Mouse (Mus musculus) left cerebral cortex, adult 2 months (tissue): Measurements from ENCODE around the gene Sstr2. TPM values are rescaled to one million over a fixed set of nuclear protein-coding genes. Genes with fewer than 3 reads are reported as not detected.
"Not testable (repeated sequence)": the region's sequence is repeated elsewhere in the genome, so short reads cannot be mapped to it uniquely, and the experiment has no call there.

Experiments used
- DNase-seq, 2 experiments: peaks; one replicate each; pipeline ENCODE4 v3.0.0; 2021 to 2022; ENCODE audit warnings: low spot score in 2 of 2, mixed read lengths in 1 of 2; ENCODE audit errors: extremely low spot score in 1 of 2
- H3K27ac ChIP-seq: fragments of 200-600 bp; 2 replicates; pipeline ENCODE4 v1.8.1; 2022
- H3K4me3 ChIP-seq: fragments of 200-600 bp; 2 replicates; pipeline ENCODE4 v1.8.1; 2022
- CTCF ChIP-seq: fragments of 200-600 bp; IDR thresholded peaks from 2 replicates; pipeline ENCODE4 v1.8.1; 2022; ENCODE audit warnings: antibody characterized with exemption, mild to moderate bottlenecking, moderate library complexity
- intact Hi-C: fragments of 180-260 bp; cut with DNase I; formaldehyde crosslinking; loops from one replicate; pipeline ENCODE4 v1.15.1; 2025
- total RNA-seq, 2 experiments: library from RNA; stranded (reverse); gene quantifications; 2 replicates each; pipeline ENCODE4 v1.2.3; 2021

Gene Sstr2
- total RNA-seq, 2 experiments from 2014 or later = 30.4 to 33.8 TPM

- Histone ChIP-seq H3K4me3 (peak within 1 kb of the TSS; percentile 99), H3K27ac (peak within 1 kb of the TSS; percentile 99)
- no peak; the same call in 1 of the 2 replicates for TF ChIP-seq CTCF
- intact Hi-C loops = loop anchor here (1.0 to 2.0 kb wide), 2 partner anchors 35 to 161 kb away; partner anchors contain the start of genes D11Wsu47e and Fam104a
- peak; percentile 63 to 69 for DNase-seq
These were observed 30.4 kb downstream of the Sstr2 start, which contains the start of gene Slc39a11 for GRCm38 (mm10) chr11:113649353-113650210. Slc39a11 (minus strand) TSS chr11:113650079.

GRCm38 (mm10) chr11:113651206-113651906 is 32.2 kb downstream of the Sstr2 start:
- TF ChIP-seq CTCF = no peak
- 0 out of 2 replicates have a peak overlapping the region, but pooled peaks have one; percentile 8 for H3K27ac ChIP-seq
- intact Hi-C loops = no loop called here
- DNase-seq = no peak
- H3K4me3 ChIP-seq = 0 out of 2 replicates have a peak overlapping the region, but pooled peaks have one; percentile 6

- no peak overlapping the region for H3K27ac ChIP-seq
- DNase-seq = peak in 1 of 2 experiments; percentile 55
- peak; percentile 57 for TF ChIP-seq CTCF
- H3K4me3 ChIP-seq = no peak overlapping the region
- intact Hi-C loops = no loop called here
These were observed 32.7 kb downstream of the Sstr2 start for GRCm38 (mm10) chr11:113651907-113652273.

GRCm38 (mm10) chr11:113652516-113652915 is 33.4 kb downstream of the Sstr2 start:
- H3K4me3 ChIP-seq = no peak overlapping the region
- H3K27ac ChIP-seq = no peak overlapping the region
- TF ChIP-seq CTCF = no peak
- no peak for DNase-seq
- intact Hi-C loops = no loop called here

- no peak for DNase-seq
- intact Hi-C loops = no loop called here
- Histone ChIP-seq H3K27ac (no peak overlapping the region), H3K4me3 (no peak overlapping the region)
- no peak for TF ChIP-seq CTCF
These were observed 35.0 kb downstream of the Sstr2 start for GRCm38 (mm10) chr11:113654105-113654504.

- no peak for DNase-seq
- intact Hi-C loops = no loop called here
- Histone ChIP-seq H3K27ac (peak overlapping the region; percentile 37; the same call in 1 of the 2 replicates), H3K4me3 (no peak overlapping the region)
- TF ChIP-seq CTCF = no peak
These were observed 35.6 kb downstream of the Sstr2 start for GRCm38 (mm10) chr11:113654561-113655270.

GRCm38 (mm10) chr11:113656511-113656932 is 37.4 kb downstream of the Sstr2 start:
- no peak overlapping the region for H3K4me3 ChIP-seq
- no peak for DNase-seq
- intact Hi-C loops = no loop called here
- H3K27ac ChIP-seq = 0 out of 2 replicates have a peak overlapping the region, but pooled peaks have one; percentile 19
- no peak for TF ChIP-seq CTCF

- DNase-seq = no peak
- Histone ChIP-seq H3K27ac (no peak overlapping the region), H3K4me3 (no peak overlapping the region)
- TF ChIP-seq CTCF = no peak
- intact Hi-C loops = no loop called here
These were observed 38.1 kb downstream of the Sstr2 start for GRCm38 (mm10) chr11:113657221-113657620.

GRCm38 (mm10) chr11:113658319-113658718 is 39.2 kb downstream of the Sstr2 start:
- Histone ChIP-seq H3K4me3 (no peak overlapping the region), H3K27ac (no peak overlapping the region)
- no peak for TF ChIP-seq CTCF
- intact Hi-C loops = no loop called here
- no peak for DNase-seq

GRCm38 (mm10) chr11:113658763-113659162 is 39.6 kb downstream of the Sstr2 start:
- intact Hi-C loops = no loop called here
- H3K27ac ChIP-seq = no peak overlapping the region
- H3K4me3 ChIP-seq = no peak overlapping the region
- no peak for DNase-seq
- no peak for TF ChIP-seq CTCF

GRCm38 (mm10) chr11:113660213-113660612 is 41.1 kb downstream of the Sstr2 start:
- H3K27ac ChIP-seq, H3K4me3 ChIP-seq, DNase-seq, intact Hi-C loops: not testable (repeated sequence)
- TF ChIP-seq CTCF = peak; percentile 21; the same call in 1 of the 2 replicates
